Mouse (Mus musculus): ENCODE measurements around the gene Pear1. TPM values are rescaled to one million over a fixed set of nuclear protein-coding genes. Genes with fewer than 3 reads are reported as not detected.

The Pear1 gene
- total and polyA plus RNA-seq, 2 experiments from 2014 or later = 7.4 to 19.4 TPM

GRCm38 (mm10) chr3:87795336-87796277 lies 28.5 kb downstream of the Pear1 start:
- Histone ChIP-seq H3K27me3 (ENCODE audit: insufficient read depth, low read length) (peaks cover 48% of the 10 kb centered on the region), H3K4me2 (ENCODE audit: low read depth, low read length) (peak overlapping the region; percentile 56), H3K4me3 (ENCODE audit: low read length) (peak overlapping the region; percentile 31), H3K27ac (no peak overlapping the region), H3K9ac (replicated peaks; ENCODE audit: low read length) (0 out of 2 replicates have a peak overlapping the region, but pooled peaks have one; percentile 9), H3K9me3 (ENCODE audit: low read length) (no peaks in the 10 kb centered on the region), H3K36me3 (ENCODE audit: insufficient read depth, low read length) (no peaks in the 10 kb centered on the region), H3K4me1 (ENCODE audit: insufficient read depth, low read length) (no peaks in the 10 kb centered on the region)
- peak; percentile 80 for TF ChIP-seq CTCF (IDR thresholded peaks at IDR 0.05; ENCODE audit: low read depth)
- WGBS = 18% methylated on average over 32 of the region's 33 CpGs
- peak; percentile 85 for DNase-seq (ENCODE audit: low spot score)
- ATAC-seq = peak; percentile 48; the same call in 1 of the 2 replicates

- Histone ChIP-seq H3K9me3 (ENCODE audit: low read length) (no peaks in the 10 kb centered on the region), H3K4me3 (ENCODE audit: low read length) (peak within 1 kb of the TSS; percentile 31), H3K4me1 (ENCODE audit: insufficient read depth, low read length) (no peaks in the 10 kb centered on the region), H3K4me2 (ENCODE audit: low read depth, low read length) (peak within 1 kb of the TSS; percentile 56), H3K27me3 (ENCODE audit: insufficient read depth, low read length) (peaks cover 48% of the 10 kb centered on the region), H3K36me3 (ENCODE audit: insufficient read depth, low read length) (no peaks in the 10 kb centered on the region), H3K27ac (no peak within 1 kb of the TSS), H3K9ac (replicated peaks; ENCODE audit: low read length) (peak within 1 kb of the TSS; percentile 9; the same call in 1 of the 2 replicates)
- peak; percentile 55 for ATAC-seq
- DNase-seq (ENCODE audit: low spot score) = peak; percentile 39
- TF ChIP-seq CTCF (IDR thresholded peaks at IDR 0.05; ENCODE audit: low read depth) = no peak
- 2% methylated on average over 31 of the region's 47 CpGs for WGBS
Observed at GRCm38 (mm10) chr3:87794922-87795325, 29.2 kb downstream of the Pear1 start, which contains the start of gene Ntrk1. TSS of gene Ntrk1 (minus strand) at chr3:87795162.

- no peak for TF ChIP-seq CTCF (IDR thresholded peaks at IDR 0.05; ENCODE audit: low read depth)
- no peak overlapping the region for H3K4me3 ChIP-seq (ENCODE audit: low read length)
- no peaks in the 10 kb centered on the region for H3K9me3 ChIP-seq (ENCODE audit: low read length)
- no peaks in the 10 kb centered on the region for H3K36me3 ChIP-seq (ENCODE audit: insufficient read depth, low read length)
- H3K9ac ChIP-seq (replicated peaks; ENCODE audit: low read length) = no peak overlapping the region
- WGBS = 38% methylated on average over 5 of the region's 5 CpGs
- no peak overlapping the region for H3K27ac ChIP-seq
- no peaks in the 10 kb centered on the region for H3K4me1 ChIP-seq (ENCODE audit: insufficient read depth, low read length)
- H3K4me2 ChIP-seq (ENCODE audit: low read depth, low read length) = no peak overlapping the region
- ATAC-seq (no peak), DNase-seq (ENCODE audit: low spot score) (no peak)
- H3K27me3 ChIP-seq (ENCODE audit: insufficient read depth, low read length) = peaks cover 18% of the 10 kb centered on the region
Observed at GRCm38 (mm10) chr3:87789768-87790167, 34.3 kb downstream of the Pear1 start.

- Histone ChIP-seq H3K36me3 (ENCODE audit: insufficient read depth, low read length) (no peaks in the 10 kb centered on the region), H3K4me2 (ENCODE audit: low read depth, low read length) (no peak overlapping the region), H3K9ac (replicated peaks; ENCODE audit: low read length) (no peak overlapping the region), H3K4me3 (ENCODE audit: low read length) (no peak overlapping the region), H3K27me3 (ENCODE audit: insufficient read depth, low read length) (peaks cover 13% of the 10 kb centered on the region), H3K27ac (no peak overlapping the region), H3K9me3 (ENCODE audit: low read length) (no peaks in the 10 kb centered on the region), H3K4me1 (ENCODE audit: insufficient read depth, low read length) (no peaks in the 10 kb centered on the region)
- DNase-seq (ENCODE audit: low spot score) = no peak
- ATAC-seq = no peak
- 56% methylated on average over 1 of the region's 1 CpGs for WGBS
- TF ChIP-seq CTCF (IDR thresholded peaks at IDR 0.05; ENCODE audit: low read depth) = no peak
Observed at GRCm38 (mm10) chr3:87789248-87789647, 34.9 kb downstream of the Pear1 start.

GRCm38 (mm10) chr3:87785626-87786214 lies 38.4 kb downstream of the Pear1 start:
- Histone ChIP-seq H3K36me3 (ENCODE audit: insufficient read depth, low read length) (no peaks in the 10 kb centered on the region), H3K27me3 (ENCODE audit: insufficient read depth, low read length) (no peaks in the 10 kb centered on the region), H3K9me3 (ENCODE audit: low read length) (no peaks in the 10 kb centered on the region), H3K27ac (no peak overlapping the region), H3K4me2 (ENCODE audit: low read depth, low read length) (no peak overlapping the region), H3K4me1 (ENCODE audit: insufficient read depth, low read length) (no peaks in the 10 kb centered on the region), H3K4me3 (ENCODE audit: low read length) (no peak overlapping the region), H3K9ac (replicated peaks; ENCODE audit: low read length) (no peak overlapping the region)
- no peak for TF ChIP-seq CTCF (IDR thresholded peaks at IDR 0.05; ENCODE audit: low read depth)
- DNase-seq (ENCODE audit: low spot score) (no peak), ATAC-seq (no peak)
- WGBS = 51% methylated on average over 6 of the region's 6 CpGs

GRCm38 (mm10) chr3:87785156-87785555 lies 39.0 kb downstream of the Pear1 start:
- TF ChIP-seq CTCF (IDR thresholded peaks at IDR 0.05; ENCODE audit: low read depth) = no peak
- Histone ChIP-seq H3K4me1 (ENCODE audit: insufficient read depth, low read length) (no peaks in the 10 kb centered on the region), H3K36me3 (ENCODE audit: insufficient read depth, low read length) (no peaks in the 10 kb centered on the region), H3K4me2 (ENCODE audit: low read depth, low read length) (no peak overlapping the region), H3K9me3 (ENCODE audit: low read length) (no peaks in the 10 kb centered on the region), H3K27me3 (ENCODE audit: insufficient read depth, low read length) (no peaks in the 10 kb centered on the region), H3K27ac (no peak overlapping the region), H3K9ac (replicated peaks; ENCODE audit: low read length) (no peak overlapping the region), H3K4me3 (ENCODE audit: low read length) (no peak overlapping the region)
- ATAC-seq (no peak), DNase-seq (ENCODE audit: low spot score) (no peak)
- 84% methylated on average over 5 of the region's 5 CpGs for WGBS

Measured in hindbrain, postnatal 0 days (tissue).